Mouse (Mus musculus): ENCODE data around the gene Mrps35.

DNA sequence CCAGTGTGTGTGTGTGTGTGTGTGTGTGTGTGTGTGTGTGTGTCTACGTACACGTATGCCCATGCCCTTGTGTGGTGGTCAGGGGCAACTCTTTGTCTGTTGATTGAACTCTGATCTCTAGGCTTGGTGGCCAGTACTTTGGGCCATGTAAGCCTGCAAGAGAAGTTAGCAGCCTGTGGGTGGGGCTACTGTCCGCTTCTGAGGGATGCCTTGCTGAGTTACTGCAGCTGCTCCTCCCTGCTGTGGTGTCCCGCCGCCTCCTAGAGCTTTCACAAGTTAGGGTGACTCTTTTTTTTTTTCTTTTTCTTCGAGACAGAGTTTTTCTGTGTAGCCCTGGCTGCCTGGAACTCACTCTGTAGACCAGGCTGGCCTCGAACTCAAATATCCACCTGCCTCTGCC lies 16.8 kb downstream of the Mrps35 start:
- TF ChIP-seq CTCF (IDR thresholded peaks at IDR 0.05; ENCODE audit: borderline replicate concordance, extremely low read depth, insufficient read depth, insufficient read length): no peak
- no peak for TF ChIP-seq POLR2A (IDR thresholded peaks at IDR 0.05; ENCODE audit: borderline replicate concordance, extremely low read depth, insufficient read depth, insufficient read length, poor library complexity, severe bottlenecking)
